Mouse (Mus musculus) hematopoietic stem cell, adult 5-6 weeks (primary cell): ENCODE measurements at regions not wholly inside any gene's neighbourhood (a gene's known extent, or its start where the extent isn't known, plus 50 kb on each side); places are given as distances from the start of the nearest gene placed in this dataset.

Experiments used
- ATAC-seq, 2 experiments: fragments of 125-278 bp in 1 of 2; replicated peaks in 1 of 2; 2 replicates each; pipeline ENCODE4 v1.8.0; 2016 to 2017; ENCODE audit warnings: inconsistent platforms in 2 of 2, mild to moderate bottlenecking in 2 of 2, moderate number of reproducible peaks in 2 of 2, low read depth in 1 of 2, moderate TSS enrichment in 1 of 2; ENCODE audit not compliant: low FRiP score in 2 of 2, poor library complexity in 2 of 2, severe bottlenecking in 2 of 2, insufficient read depth in 1 of 2, low TSS enrichment in 1 of 2

DNA sequence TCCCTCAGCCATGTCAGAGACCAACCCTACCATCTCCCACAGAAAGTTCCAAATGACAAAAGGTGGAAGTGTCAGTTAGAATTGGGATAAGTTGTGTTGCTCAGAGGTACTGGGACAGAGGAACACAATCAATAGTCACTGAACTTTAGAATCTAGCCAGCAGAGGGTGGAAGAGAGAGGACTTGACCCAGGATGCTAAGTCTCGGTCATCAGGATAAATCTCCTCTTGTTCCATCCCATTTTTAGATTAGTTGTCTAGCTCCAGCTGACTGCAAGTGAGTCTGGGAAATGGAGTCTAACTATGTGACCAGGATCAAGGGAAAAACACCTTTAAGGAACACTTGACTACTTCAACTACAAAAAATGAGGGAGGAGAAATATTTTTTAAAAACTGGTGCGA lies 91.5 kb downstream of the Fam84b start:
- ATAC-seq, result no peak

DNA sequence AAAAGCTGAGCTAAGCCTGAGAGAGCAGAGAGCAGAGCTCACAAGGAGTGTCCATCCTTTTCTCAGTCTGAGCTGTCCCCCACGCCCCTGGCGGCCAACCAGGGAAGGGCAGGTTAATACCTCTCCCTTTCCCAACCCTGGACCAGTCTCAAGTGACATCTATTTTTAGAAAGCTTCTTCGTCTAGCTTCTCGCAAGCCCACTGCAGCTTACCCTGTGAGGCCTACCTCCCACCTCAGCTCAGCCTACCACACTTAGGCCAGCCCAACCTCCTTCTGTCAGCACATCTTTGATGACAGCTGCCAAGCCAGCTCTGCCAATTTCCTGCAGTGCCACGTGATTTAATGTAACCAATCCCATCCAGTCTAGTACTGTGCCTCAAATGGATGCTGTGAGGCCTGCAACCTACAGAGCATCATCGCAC lies 93.6 kb downstream of the Fam84b start:
- peak; percentile 56 to 69; a peak in 3 of 4 replicates for ATAC-seq

DNA sequence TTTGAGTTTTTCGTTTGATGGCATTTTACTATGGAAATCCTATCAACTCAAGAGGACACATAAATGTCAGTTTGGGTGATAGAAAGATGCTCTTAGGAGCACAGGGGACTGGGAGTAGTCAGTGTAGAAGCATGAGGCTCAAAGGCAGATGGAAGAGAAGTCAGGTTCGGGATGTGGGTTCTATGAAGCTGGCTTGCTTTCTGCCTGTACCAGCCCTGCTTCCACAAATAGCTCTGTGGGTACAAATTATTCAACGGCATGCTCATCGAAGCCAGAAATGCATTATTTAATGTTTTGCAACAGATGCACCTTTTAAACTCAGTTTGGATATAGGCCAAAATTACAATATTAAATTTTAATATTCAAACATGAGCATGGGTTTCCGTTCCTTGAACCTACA lies 99.3 kb downstream of the Fam84b start:
- no peak for ATAC-seq

GRCm38 (mm10) chr15:60739598-60739997 lies 114.0 kb downstream of the Fam84b start:
- no peak for ATAC-seq

- no peak for ATAC-seq
Measured at GRCm38 (mm10) chr15:60738258-60738657, 115.3 kb downstream of the Fam84b start.

DNA sequence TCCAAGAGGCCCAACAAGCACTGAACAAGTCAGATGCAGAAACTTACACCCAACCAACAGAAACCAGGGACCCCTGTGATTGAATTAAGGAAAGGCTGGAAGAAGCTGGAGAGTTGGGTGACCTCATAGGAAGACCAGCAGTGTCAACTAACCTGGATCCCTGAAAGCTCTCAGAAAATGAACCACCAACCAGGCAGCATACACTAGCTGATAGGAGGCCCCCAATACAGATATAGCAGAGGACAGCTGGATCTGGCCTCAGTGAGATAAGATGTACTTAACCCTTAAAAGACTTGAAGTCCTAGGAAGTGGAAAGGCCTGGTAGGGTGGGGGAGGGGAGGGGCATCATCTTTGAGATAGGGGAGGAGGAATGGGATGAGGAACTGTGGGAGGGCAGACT lies 121.2 kb downstream of the Fam84b start:
- ATAC-seq, result no peak

DNA sequence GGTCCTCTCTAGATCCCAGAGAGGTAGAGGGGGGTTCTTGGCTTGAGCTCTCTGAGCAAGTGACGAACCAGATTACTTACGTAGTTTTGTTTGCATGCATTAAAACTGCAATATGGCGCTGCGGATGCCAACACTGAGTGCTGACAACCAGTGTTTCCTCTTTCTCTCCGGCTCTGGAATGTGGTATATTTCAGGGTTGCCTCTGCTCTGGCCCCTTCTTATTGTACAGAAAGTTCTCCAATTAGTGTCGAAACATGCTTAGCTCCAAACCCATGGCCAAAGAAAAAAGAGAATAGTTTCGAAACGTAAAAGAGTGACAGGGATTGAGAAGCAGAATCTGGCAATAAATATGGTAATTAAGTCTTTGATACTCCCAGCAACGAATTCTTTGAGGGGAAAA lies 124.8 kb downstream of the Fam84b start:
- no peak for ATAC-seq

GRCm38 (mm10) chr15:60728337-60728736 lies 125.2 kb downstream of the Fam84b start:
- no peak for ATAC-seq

DNA sequence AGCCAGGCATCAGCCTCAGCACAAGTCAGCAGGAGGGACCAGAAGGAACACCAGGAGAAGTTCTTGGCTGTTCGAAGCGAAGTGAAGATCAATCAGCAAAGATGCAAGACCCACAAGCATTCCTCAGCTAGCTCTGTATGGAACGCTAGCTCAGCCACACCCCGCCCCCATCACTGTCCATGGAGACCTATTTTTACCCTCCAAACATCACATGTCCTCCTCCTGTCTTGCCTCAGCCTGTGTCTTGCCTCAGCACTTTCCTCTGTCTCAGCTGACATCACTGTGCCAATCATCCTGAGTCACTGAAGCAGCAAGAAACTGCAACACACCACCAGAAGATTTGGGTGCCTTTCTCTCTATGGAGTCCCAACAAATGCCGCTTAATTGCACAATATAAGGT lies 134.2 kb downstream of the Fam84b start:
- ATAC-seq, result no peak

- ATAC-seq, result no peak
Measured at GRCm38 (mm10) chr15:60708678-60709077, 144.9 kb downstream of the Fam84b start.

GRCm38 (mm10) chr15:60706009-60706408 lies 147.6 kb downstream of the Fam84b start:
- no peak for ATAC-seq

GRCm38 (mm10) chr15:60701273-60701672 lies 152.3 kb downstream of the Fam84b start:
- ATAC-seq, result no peak

DNA sequence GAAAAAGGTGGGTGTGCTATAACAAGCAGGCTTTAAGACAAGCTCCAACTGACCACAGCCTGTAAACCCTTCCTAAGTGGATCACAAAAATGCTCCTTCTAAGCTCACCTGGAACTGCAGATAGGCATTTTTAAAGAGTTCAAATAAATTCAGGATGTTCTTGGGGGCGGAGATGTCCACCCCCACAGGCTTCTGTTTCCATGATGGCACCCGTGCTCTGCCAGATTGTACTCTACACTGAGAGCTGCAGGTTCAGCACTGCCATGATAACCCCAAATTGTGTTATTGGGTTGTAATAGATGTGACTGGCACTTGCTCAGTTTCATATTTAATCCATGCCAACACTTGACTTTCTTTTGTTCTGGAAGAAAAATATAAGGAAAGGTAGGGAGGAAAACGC lies 158.8 kb downstream of the Fam84b start:
- no peak for ATAC-seq

- ATAC-seq, result no peak
Measured at GRCm38 (mm10) chr15:60693751-60694500, 159.7 kb downstream of the Fam84b start.

GRCm38 (mm10) chr15:60692718-60693597 lies 160.6 kb downstream of the Fam84b start:
- no peak for ATAC-seq

GRCm38 (mm10) chr15:60692149-60692548 lies 161.4 kb downstream of the Fam84b start:
- no peak for ATAC-seq

- no peak for ATAC-seq
Measured at GRCm38 (mm10) chr15:60677397-60677796, 176.2 kb downstream of the Fam84b start.

- ATAC-seq, result no peak
Measured at GRCm38 (mm10) chr15:60657572-60657971, 196.0 kb downstream of the Fam84b start.
